In genomic region chr11:117557474-117558381, GRCm38 (mm10) we compare ENCODE assay signal across 10 mouse cellular contexts.
DNase-seq lines count a peak whose midpoint lies in the region; ATAC-seq and TF ChIP-seq lines count a peak whose summit lies in the region.
"Had no signal": no experiment of that assay in that cellular context is flagged by ENCODE, and none has a peak within 500 bp of the region (broad histone marks: within the 10 kb centered on the region; RNA-seq: fewer than 3 reads in every experiment).

No protein-coding gene starts in this region.

- no peak for TF ChIP-seq CTCF in cerebellum, adult 2 months (IDR thresholded peaks at IDR 0.05; ENCODE audit: borderline replicate concordance, insufficient read depth, low read depth, low read length)

- no peaks in the 10 kb centered on the region for H3K27me3 ChIP-seq in cerebellum, adult 2 months (ENCODE audit: control insufficient read depth, insufficient read depth, low read length)
- H3K27me3 ChIP-seq in heart, embryonic 10.5 days (ENCODE audit: insufficient read depth, poor library complexity, severe bottlenecking), result no peaks in the 10 kb centered on the region
- H3K27me3 ChIP-seq in hindbrain, embryonic 12.5 days, result no peaks in the 10 kb centered on the region
- H3K27me3 ChIP-seq: stomach, embryonic 15.5 days had no signal

- TF ChIP-seq POLR2A in cerebellum, adult 2 months (IDR thresholded peaks at IDR 0.05; ENCODE audit: borderline replicate concordance, insufficient read depth, low read length), result no peak

- H3K4me3 ChIP-seq in cerebellum, adult 2 months (replicated peaks; ENCODE audit: insufficient read depth, low read depth, low read length), result no peak overlapping the region
- H3K4me3 ChIP-seq in heart, embryonic 10.5 days, result no peak overlapping the region
- no peak overlapping the region for H3K4me3 ChIP-seq in hindbrain, embryonic 12.5 days
- H3K4me3 ChIP-seq: stomach, embryonic 15.5 days had no signal

- H3K27ac ChIP-seq in cerebellum, adult 2 months (ENCODE audit: insufficient read depth, low read length), result no peak overlapping the region
- 0 out of 2 replicates have a peak overlapping the region, but pooled peaks have one; percentile 22 for H3K27ac ChIP-seq in heart, embryonic 10.5 days
- H3K27ac ChIP-seq in hindbrain, embryonic 12.5 days, result no peak overlapping the region
- H3K27ac ChIP-seq: macrophage; stomach, embryonic 15.5 days had no signal

- WGBS in cerebellum, adult 2 months, result 57% methylated on average over 16 of the region's 16 CpGs
- 69% methylated on average over 16 of the region's 16 CpGs for WGBS in heart, embryonic 10.5 days
- WGBS in hindbrain, embryonic 12.5 days, result 83% methylated on average over 16 of the region's 16 CpGs

- H3K4me2 ChIP-seq in hindbrain, embryonic 12.5 days (replicated peaks), result no peak overlapping the region
- H3K4me2 ChIP-seq: stomach, embryonic 15.5 days had no signal

- H3K4me1 ChIP-seq in cerebellum, adult 2 months (ENCODE audit: control insufficient read depth, insufficient read depth, low read length), result peaks cover 12% of the 10 kb centered on the region
- H3K4me1 ChIP-seq in heart, embryonic 10.5 days, result 0 out of 2 replicates have a peak, but pooled peaks cover 4% of the 10 kb centered on the region
- H3K4me1 ChIP-seq in hindbrain, embryonic 12.5 days, result peaks cover 2% of the 10 kb centered on the region; the same call in 1 of the 2 replicates
- H3K4me1 ChIP-seq: stomach, embryonic 15.5 days had no signal

- no peak for ATAC-seq in activated CD4-positive, CD25-positive, alpha-beta regulatory T cell, adult 4 months
- no peak for ATAC-seq in hindbrain, embryonic 12.5 days (ENCODE audit: low FRiP score)
- no peak for ATAC-seq in megakaryocyte progenitor cell, adult 5-6 weeks (replicated peaks; ENCODE audit: poor library complexity)

- no peaks in the 10 kb centered on the region for H3K9me3 ChIP-seq in heart, embryonic 10.5 days
- H3K9me3 ChIP-seq in hindbrain, embryonic 12.5 days (replicated peaks), result no peaks in the 10 kb centered on the region
- H3K9me3 ChIP-seq: stomach, embryonic 15.5 days had no signal

- no peaks in the 10 kb centered on the region for H3K36me3 ChIP-seq in heart, embryonic 10.5 days
- no peaks in the 10 kb centered on the region for H3K36me3 ChIP-seq in hindbrain, embryonic 12.5 days
- H3K36me3 ChIP-seq: stomach, embryonic 15.5 days had no signal

- DNase-seq in adipocyte (ENCODE audit: low spot score), result peak; percentile 71
- DNase-seq in cerebellum, adult 2 months, result peak; percentile 65 to 82
- no peak for DNase-seq in heart, embryonic 10.5 days (ENCODE audit: low spot score)
- DNase-seq in kidney, postnatal 4 days, result peak; percentile 23 to 40
- no peak for DNase-seq in embryo, embryonic 10.5 days (ENCODE audit: low spot score)

- no peak overlapping the region for H3K9ac ChIP-seq in hindbrain, embryonic 12.5 days
- H3K9ac ChIP-seq: stomach, embryonic 15.5 days had no signal

Comparison
In these comparisons a context has a peak if more than half of its experiments do, and no peak if none do; other contexts are left out.
1. DNase-seq: peak in adipocyte (single experiment), cerebellum, adult 2 months (2 of 2) and kidney, postnatal 4 days (2 of 2); none in heart, embryonic 10.5 days (single experiment) and embryo, embryonic 10.5 days (single experiment).